Comparison of ENCODE assay signal across 20 mouse cellular contexts in genomic region chr16:35470983-35471382, GRCm38 (mm10). TPM values are rescaled to one million over a fixed set of nuclear protein-coding genes. Genes with fewer than 3 reads are reported as not detected.
DNase-seq lines count a peak whose midpoint lies in the region; ATAC-seq lines count a peak whose summit lies in the region.
"Had no signal": no experiment of that assay in that cellular context is flagged by ENCODE, and none has a peak within 500 bp of the region (broad histone marks: within the 10 kb centered on the region; RNA-seq: fewer than 3 reads in every experiment).

No protein-coding gene starts in this region.

- intact Hi-C loops in heart, postnatal 25 days (cut with DNase I), result no loop called here

- no peaks in the 10 kb centered on the region for H3K36me3 ChIP-seq in kidney, embryonic 16.5 days (ENCODE audit: insufficient read depth, low read length)
- no peaks in the 10 kb centered on the region; the same call in 1 of the 2 replicates for H3K36me3 ChIP-seq in midbrain, embryonic 10.5 days
- H3K36me3 ChIP-seq in midbrain, embryonic 14.5 days (ENCODE audit: control insufficient read depth, insufficient read depth, low read length), result no peaks in the 10 kb centered on the region
- H3K36me3 ChIP-seq: hindbrain, embryonic 12.5 days; midbrain, embryonic 15.5 days; neural tube, embryonic 13.5 days had no signal

- no peak overlapping the region for H3K27ac ChIP-seq in kidney, embryonic 16.5 days (ENCODE audit: low read length)
- H3K27ac ChIP-seq in midbrain, embryonic 10.5 days (replicated peaks), result peak overlapping the region; percentile 4; the same call in 1 of the 2 replicates
- no peak overlapping the region for H3K27ac ChIP-seq in midbrain, embryonic 14.5 days (replicated peaks; ENCODE audit: low read depth, low read length)
- H3K27ac ChIP-seq: forebrain, embryonic 10.5 days; hindbrain, embryonic 12.5 days; kidney, postnatal 0 days; limb, embryonic 13.5 days; liver, embryonic 14.5 days; midbrain, embryonic 15.5 days; neural tube, embryonic 13.5 days had no signal

- H3K9me3 ChIP-seq in kidney, embryonic 16.5 days (ENCODE audit: low read length), result no peaks in the 10 kb centered on the region
- no peaks in the 10 kb centered on the region for H3K9me3 ChIP-seq in midbrain, embryonic 10.5 days (replicated peaks)
- no peaks in the 10 kb centered on the region for H3K9me3 ChIP-seq in midbrain, embryonic 14.5 days (ENCODE audit: control insufficient read depth, low read length)
- H3K9me3 ChIP-seq: forebrain, embryonic 10.5 days; hindbrain, embryonic 12.5 days; limb, embryonic 13.5 days; megakaryocyte, embryonic 14.5 days; midbrain, embryonic 15.5 days; neural tube, embryonic 13.5 days had no signal

- peak; percentile 26 to 53 for DNase-seq in heart, adult 18-20 months
- no peak for DNase-seq in heart, postnatal 25 days (ENCODE audit: low spot score)
- peak; percentile 40 for DNase-seq in kidney, adult 11 months
- no peak for DNase-seq in midbrain, embryonic 10.5 days (ENCODE audit: low spot score)
- no peak for DNase-seq in midbrain, embryonic 14.5 days
- no peak for DNase-seq in retina, embryonic 14.5 days (ENCODE audit: low spot score)
- DNase-seq: adrenal gland, adult 8-10 months; cerebellum, adult 11-12 months; gastrocnemius, postnatal 36 days; lung, embryonic 14.5 days had no signal

- no peak for ATAC-seq in kidney, embryonic 16.5 days (ENCODE audit: low FRiP score, low TSS enrichment)
- ATAC-seq in midbrain, embryonic 14.5 days (ENCODE audit: low FRiP score, low TSS enrichment), result no peak
- ATAC-seq: midbrain, embryonic 15.5 days had no signal

- H3K9ac ChIP-seq in kidney, embryonic 16.5 days (replicated peaks; ENCODE audit: low read length), result no peak overlapping the region
- no peak overlapping the region for H3K9ac ChIP-seq in midbrain, embryonic 14.5 days (replicated peaks; ENCODE audit: low read length)
- H3K9ac ChIP-seq: hindbrain, embryonic 12.5 days; limb, embryonic 13.5 days; liver, embryonic 14.5 days; lung, embryonic 14.5 days; midbrain, embryonic 15.5 days; neural tube, embryonic 13.5 days had no signal

- H3K4me3 ChIP-seq in kidney, embryonic 16.5 days (ENCODE audit: low read length), result no peak overlapping the region
- H3K4me3 ChIP-seq in midbrain, embryonic 10.5 days, result no peak overlapping the region
- no peak overlapping the region for H3K4me3 ChIP-seq in midbrain, embryonic 14.5 days (replicated peaks; ENCODE audit: low read depth, low read length)
- H3K4me3 ChIP-seq: forebrain, embryonic 10.5 days; hindbrain, embryonic 12.5 days; limb, embryonic 13.5 days; megakaryocyte, embryonic 14.5 days; midbrain, embryonic 15.5 days; neural tube, embryonic 13.5 days had no signal

- WGBS in kidney, embryonic 16.5 days, result 72% methylated on average over 8 of the region's 8 CpGs
- 91% methylated on average over 8 of the region's 8 CpGs for WGBS in midbrain, embryonic 10.5 days
- 82% methylated on average over 8 of the region's 8 CpGs for WGBS in midbrain, embryonic 14.5 days

- no peak overlapping the region for H3K4me2 ChIP-seq in kidney, embryonic 16.5 days (replicated peaks; ENCODE audit: low read depth, low read length)
- H3K4me2 ChIP-seq in midbrain, embryonic 14.5 days (ENCODE audit: low read length), result no peak overlapping the region
- H3K4me2 ChIP-seq: hindbrain, embryonic 12.5 days; limb, embryonic 13.5 days; lung, embryonic 14.5 days; midbrain, embryonic 15.5 days; neural tube, embryonic 13.5 days had no signal

- H3K4me1 ChIP-seq in kidney, embryonic 16.5 days (ENCODE audit: insufficient read depth, low read length), result peaks cover 5% of the 10 kb centered on the region; the same call in 1 of the 2 replicates
- peaks cover 15% of the 10 kb centered on the region for H3K4me1 ChIP-seq in midbrain, embryonic 10.5 days
- H3K4me1 ChIP-seq in midbrain, embryonic 14.5 days (ENCODE audit: control insufficient read depth, insufficient read depth, low read length), result no peaks in the 10 kb centered on the region
- H3K4me1 ChIP-seq: midbrain, embryonic 15.5 days had no signal

- H3K27me3 ChIP-seq in kidney, embryonic 16.5 days (ENCODE audit: insufficient read depth, low read length), result no peaks in the 10 kb centered on the region
- no peaks in the 10 kb centered on the region for H3K27me3 ChIP-seq in midbrain, embryonic 10.5 days (ENCODE audit: low read depth, poor library complexity, severe bottlenecking)
- no peaks in the 10 kb centered on the region for H3K27me3 ChIP-seq in midbrain, embryonic 14.5 days (ENCODE audit: control insufficient read depth, insufficient read depth, low read length)
- H3K27me3 ChIP-seq: hindbrain, embryonic 12.5 days; limb, embryonic 13.5 days; megakaryocyte, embryonic 14.5 days; midbrain, embryonic 15.5 days; neural tube, embryonic 13.5 days had no signal

RNA-seq across cellular contexts. Expression of gene Pdia5, which starts 19.7 kb away (rescaled TPM):
- 1 to 10 TPM; 4.6 to 4.9 TPM for total RNA-seq in heart, adult 18-20 months (2021)
- total RNA-seq in heart, postnatal 25 days (2021), result 1 to 10 TPM; 5.7 to 7.0 TPM
- 52.5 and 62.0 TPM in 2 replicates for polyA plus RNA-seq in kidney, embryonic 16.5 days (2015; fragmentation: Nextera tagmentation; extraction: Ambion mirVana)
- 20.9 and 24.5 TPM in 2 replicates for polyA plus RNA-seq in midbrain, embryonic 10.5 days (2016; fragmentation: Nextera tagmentation; extraction: Ambion mirVana)
- 6.2 and 7.6 TPM in 2 replicates for polyA plus RNA-seq in midbrain, embryonic 14.5 days (2014; fragmentation: Nextera tagmentation; extraction: Ambion mirVana)
- total RNA-seq: MEL had no signal

Comparison
In these comparisons a context has a peak if more than half of its experiments do, and no peak if none do; other contexts are left out.
1. DNase-seq: peak in heart, adult 18-20 months (2 of 2) and kidney, adult 11 months (single experiment); none in heart, postnatal 25 days (single experiment), midbrain, embryonic 10.5 days (single experiment), midbrain, embryonic 14.5 days (single experiment) and retina, embryonic 14.5 days (single experiment).